Mouse (Mus musculus) liver, embryonic 11.5 days (tissue): ENCODE results near the gene Lpp. TPM values are rescaled to one million over a fixed set of nuclear protein-coding genes. Genes with fewer than 3 reads are reported as not detected.
A peak's percentile ranks its signal among the peaks of the same experiment; 100 is the strongest.

Experiments used
- ATAC-seq: fragments of 200-750 bp; cut with Nextera tagmentation; replicated peaks from 2 replicates; pipeline ENCODE4 v1.8.0; 2017; ENCODE audit warnings: moderate number of reproducible peaks, mild to moderate bottlenecking, moderate TSS enrichment, moderate library complexity; ENCODE audit not compliant: low FRiP score
- DNase-seq: peaks from one replicate; pipeline ENCODE4 v3.0.0-alpha.2; 2017; ENCODE audit warnings: low spot score
- H3K27ac ChIP-seq: fragments of 300-500 bp; sonication (generic); 2 replicates; pipeline ENCODE4 v1.5.1; 2014; ENCODE audit warnings: mild to moderate bottlenecking, low read depth, low read length, control low read depth
- H3K27me3 ChIP-seq: fragments of 300-500 bp; sonication (generic); replicated peaks from 2 replicates; pipeline ENCODE4 v1.6.1; 2014; ENCODE audit warnings: low read length, mixed read lengths; ENCODE audit not compliant: control insufficient read depth, insufficient read depth
- H3K36me3 ChIP-seq: fragments of 300-500 bp; sonication (generic); 2 replicates; pipeline ENCODE4 v1.6.1; 2014; ENCODE audit warnings: mild to moderate bottlenecking, low read length, moderate library complexity, mixed read lengths; ENCODE audit not compliant: control insufficient read depth, insufficient read depth
- H3K4me1 ChIP-seq: fragments of 300-500 bp; sonication (generic); replicated peaks from 2 replicates; pipeline ENCODE4 v1.6.1; 2014; ENCODE audit warnings: low read length, mixed read lengths; ENCODE audit not compliant: control insufficient read depth, insufficient read depth
- H3K4me2 ChIP-seq: fragments of 300-500 bp; sonication (generic); 2 replicates; pipeline ENCODE4 v1.6.1; 2014; ENCODE audit warnings: mild to moderate bottlenecking, control low read depth, moderate library complexity
- H3K4me3 ChIP-seq: fragments of 300-500 bp; sonication (generic); 2 replicates; pipeline ENCODE4 v1.5.1; 2014; ENCODE audit warnings: low read depth, low read length, control low read depth
- H3K9ac ChIP-seq: fragments of 300-500 bp; sonication (generic); 2 replicates; pipeline ENCODE4 v1.6.1; 2014; ENCODE audit warnings: low read depth, low read length, control low read depth
- H3K9me3 ChIP-seq: fragments of 300-500 bp; sonication (generic); 2 replicates; pipeline ENCODE4 v1.6.1; 2016; ENCODE audit warnings: low read length, inconsistent platforms, mixed read lengths; ENCODE audit not compliant: control insufficient read depth
- WGBS: fragments of 180-500 bp; shearing (Covaris S2); extraction: QIAGEN DNeasy Blood & Tissue Kit; methylation state at CpG from one replicate; pipeline ENCODE4 v1.1.7; 2014; 5-methylcytosine and 5-hydroxymethylcytosine counted together
- microRNA counts: library from miRNA; unstranded; fragments of <30 nt; microRNA quantifications from one replicate; lab custom pipeline; 2015
- microRNA-seq: library from miRNA; unstranded; fragments of <30 nt; microRNA quantifications from one replicate; pipeline ENCODE4, GENCODE M21; 2017; ENCODE audit warnings: borderline number of aligned reads
- polyA plus RNA-seq: library from polyadenylated mRNA; unstranded; fragments of >200 nt; fragmentation: Nextera tagmentation; extraction: Ambion mirVana; gene quantifications from 2 replicates; pipeline ENCODE4 v1.2.1, GENCODE M21; 2014

Gene Lpp
- polyA plus RNA-seq, 1 experiment from 2014 or later, result 21.2 TPM

GRCm38 (mm10) chr16:25041165-25041564, 647.9 kb downstream of the Lpp start:
- H3K27ac ChIP-seq, result no peak overlapping the region
- no peak for DNase-seq
- H3K4me3 ChIP-seq, result no peak overlapping the region
- no peak for ATAC-seq
- 79% methylated on average over 8 of the region's 8 CpGs for WGBS
- no peaks in the 10 kb centered on the region for H3K9me3 ChIP-seq
- H3K4me1 ChIP-seq, result no peaks in the 10 kb centered on the region
- H3K9ac ChIP-seq, result no peak overlapping the region
- no peaks in the 10 kb centered on the region for H3K36me3 ChIP-seq
- H3K27me3 ChIP-seq, result no peaks in the 10 kb centered on the region
- H3K4me2 ChIP-seq, result no peak overlapping the region

GRCm38 (mm10) chr16:25041855-25042529, 648.7 kb downstream of the Lpp start:
- Histone ChIP-seq H3K9ac (no peak overlapping the region), H3K4me1 (no peaks in the 10 kb centered on the region), H3K27me3 (no peaks in the 10 kb centered on the region), H3K4me2 (no peak overlapping the region), H3K27ac (no peak overlapping the region), H3K9me3 (no peaks in the 10 kb centered on the region), H3K4me3 (no peak overlapping the region), H3K36me3 (no peaks in the 10 kb centered on the region)
- ATAC-seq, result no peak
- WGBS, result 54% methylated on average over 5 of the region's 5 CpGs
- DNase-seq, result no peak

MicroRNA genes within 50 kb of the gene (microRNA counts, 519-probe panel; counts per million panel counts)
- microRNA mmu-miR-28 (lab: Ali Mortazavi, UCI), result 5,546 counts per million, percentile 55 among the panel's probes with 10 or more counts

Small RNAs within 50 kb of the gene (microRNA-seq; reads per million reads assigned to microRNA genes)
- 2,040 reads per million, percentile 81 among the genes with 10 or more reads in this experiment for gene Mir28a
